Mouse (Mus musculus) liver, postnatal 0 days (tissue): Measurements from ENCODE around the gene Olfr1241.

ENCODE experiments used
- CTCF ChIP-seq: sonication (generic); IDR thresholded peaks from 2 replicates; pipeline ENCODE4 v1.5.1; 2016; ENCODE audit warnings: antibody characterized with exemption, low read depth
- EP300 ChIP-seq: IDR thresholded peaks from 2 replicates; pipeline ENCODE4 v1.6.1; 2016; ENCODE audit warnings: antibody characterized with exemption, low read depth, mild to moderate bottlenecking

GRCm38 (mm10) chr2:89487026-89487425, at the start of gene Olfr1241:
- TF ChIP-seq CTCF (no peak), EP300 (no peak)
